1 mouse cellular context compared by ENCODE assay signal in the genomic region with DNA sequence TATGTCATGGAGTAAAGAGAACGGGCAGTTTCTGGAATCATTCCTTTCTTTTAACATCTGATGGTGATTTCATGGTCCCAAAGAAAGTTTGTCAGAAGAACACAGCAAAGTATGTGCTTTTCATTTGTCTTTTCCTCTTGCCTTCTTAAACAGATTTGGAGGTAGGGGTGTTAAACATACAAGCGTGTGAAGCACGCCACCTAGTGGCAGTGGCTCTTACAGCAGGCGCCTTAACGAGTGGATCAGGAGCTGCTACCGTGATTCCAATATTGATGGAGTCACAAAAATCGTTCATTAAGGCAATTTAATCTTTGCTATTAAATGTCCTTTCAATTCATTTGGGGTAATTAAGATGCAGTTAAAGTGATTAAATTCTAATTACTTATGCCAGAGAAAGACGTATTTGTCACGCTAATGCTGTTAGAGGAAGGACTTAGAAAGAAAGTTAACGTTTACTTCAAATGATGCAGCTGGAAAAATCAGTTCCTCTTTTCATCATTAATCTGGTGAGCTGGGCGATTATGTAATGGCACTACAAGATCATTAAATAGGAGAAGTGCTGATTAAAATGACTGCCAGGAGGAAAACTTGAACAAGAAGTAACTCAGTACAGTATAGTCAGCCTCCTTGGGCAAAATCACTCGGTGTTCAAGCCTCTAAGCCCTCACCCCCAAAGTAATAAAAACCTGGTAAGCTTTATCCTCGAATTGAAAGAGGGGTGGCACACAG.
TF ChIP-seq lines count a peak whose summit lies in the region.

No protein-coding gene starts in this region.

TF ChIP-seq in CH12.LX, 34 proteins besides CTCF, POLR2A, EP300 and RAD21 (continued from another document):
- TF ChIP-seq E2F4 (IDR thresholded peaks at IDR 0.05; ENCODE audit: insufficient replicate concordance, low read depth, low read length) = 0 out of 2 replicates have a peak, but pooled peaks have one; percentile 54
- TF ChIP-seq JUND (conservative IDR thresholded peaks at IDR 0.05; ENCODE audit: low read depth, low read length) = 0 out of 2 replicates have a peak, but pooled peaks have one; percentile 21
- no peak for TF ChIP-seq BHLHE40 (IDR thresholded peaks at IDR 0.05; ENCODE audit: low read depth, low read length)
- TF ChIP-seq NELFE (IDR thresholded peaks at IDR 0.05; ENCODE audit: low read depth, low read length) = peak; percentile 41; the same call in 1 of the 2 replicates
- peak; percentile 79 for TF ChIP-seq SMC3 (IDR thresholded peaks at IDR 0.05; ENCODE audit: low read depth, low read length)
- no peak for TF ChIP-seq ETS1 (conservative IDR thresholded peaks at IDR 0.05; ENCODE audit: low read depth, low read length)
- TF ChIP-seq MAFK (IDR thresholded peaks at IDR 0.05; ENCODE audit: insufficient replicate concordance, low read length) = no peak
- no peak for TF ChIP-seq UBTF (IDR thresholded peaks at IDR 0.05; ENCODE audit: low read depth, low read length)
- no peak for TF ChIP-seq ZKSCAN1 (IDR thresholded peaks at IDR 0.05; ENCODE audit: borderline replicate concordance, low read depth, low read length)
- TF ChIP-seq USF1 (IDR thresholded peaks at IDR 0.05; ENCODE audit: low read depth, low read length) = no peak
